Mouse (Mus musculus) urinary bladder, adult 18-20 months (tissue): Measurements from ENCODE around the gene Gm11541.
"Not testable (repeated sequence)": the region's sequence is repeated elsewhere in the genome, so short reads cannot be mapped to it uniquely, and the experiment has no call there.

ENCODE experiments used
- DNase-seq, 2 experiments: peaks; one replicate each; pipeline ENCODE4 v3.0.0; 2022; ENCODE audit warnings: low spot score in 2 of 2, mixed read lengths in 2 of 2

Gm11541 gene

GRCm38 (mm10) chr11:94697140-94697539 is 7.2 kb downstream of the Gm11541 start:
- DNase-seq = no peak

DNA sequence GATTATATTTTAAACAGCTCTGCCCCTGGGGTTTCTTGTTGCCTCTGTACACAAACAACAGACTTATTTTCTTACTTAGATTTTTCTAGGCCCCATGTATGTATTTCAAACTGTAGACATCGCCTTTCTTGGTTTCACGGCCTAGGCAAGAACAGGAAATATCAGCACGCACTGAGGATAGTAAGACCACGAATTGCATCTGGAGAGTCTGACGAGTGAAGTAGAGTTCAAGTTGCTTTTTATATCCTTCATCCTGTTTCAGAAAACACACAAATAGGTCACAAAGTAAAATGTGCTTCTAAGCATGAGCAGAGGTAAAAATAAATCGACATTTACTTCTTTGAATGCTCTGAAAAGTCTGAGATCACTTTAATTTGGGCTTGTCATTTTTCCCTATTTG is 8.8 kb downstream of the Gm11541 start:
- DNase-seq = no peak

DNA sequence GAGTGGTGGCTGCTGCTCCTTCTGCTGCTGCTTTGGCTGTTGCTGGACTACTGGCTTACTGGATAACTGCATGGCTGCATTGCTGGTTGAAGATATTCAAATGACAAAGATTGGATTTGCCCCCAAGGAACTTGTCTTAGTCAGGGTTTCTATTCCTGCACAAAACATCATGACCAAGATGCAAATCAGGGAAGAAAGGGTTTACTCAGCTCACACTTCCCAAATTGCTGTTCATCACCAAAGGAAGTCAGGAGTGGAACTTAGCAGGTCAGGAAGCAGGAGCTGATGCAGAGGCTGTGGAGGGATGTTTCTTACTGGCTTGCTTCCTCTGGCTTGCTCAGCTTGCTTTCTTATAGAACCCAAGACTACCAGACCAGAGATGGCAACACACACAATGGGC is 11.8 kb downstream of the Gm11541 start:
- DNase-seq = not testable (repeated sequence)

DNA sequence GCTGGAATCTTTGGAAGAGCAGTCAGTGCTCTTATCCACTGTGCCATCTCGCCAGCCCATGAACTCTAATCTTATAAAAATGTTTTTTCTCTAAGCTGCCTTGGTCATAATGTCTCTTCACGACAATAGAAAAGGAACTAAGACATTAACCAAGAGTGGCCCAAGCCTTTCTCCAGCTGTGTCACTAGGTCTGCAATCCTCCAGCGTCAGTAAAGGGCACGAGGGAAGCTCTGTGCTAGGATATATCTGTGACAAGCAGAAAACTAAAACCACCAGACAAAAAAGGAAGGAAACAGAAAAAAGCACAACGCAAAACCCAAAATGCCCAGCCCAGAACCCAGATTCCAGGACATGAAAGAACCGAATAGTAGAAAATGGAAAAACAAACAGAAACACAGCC is 17.1 kb downstream of the Gm11541 start:
- DNase-seq = no peak

DNA sequence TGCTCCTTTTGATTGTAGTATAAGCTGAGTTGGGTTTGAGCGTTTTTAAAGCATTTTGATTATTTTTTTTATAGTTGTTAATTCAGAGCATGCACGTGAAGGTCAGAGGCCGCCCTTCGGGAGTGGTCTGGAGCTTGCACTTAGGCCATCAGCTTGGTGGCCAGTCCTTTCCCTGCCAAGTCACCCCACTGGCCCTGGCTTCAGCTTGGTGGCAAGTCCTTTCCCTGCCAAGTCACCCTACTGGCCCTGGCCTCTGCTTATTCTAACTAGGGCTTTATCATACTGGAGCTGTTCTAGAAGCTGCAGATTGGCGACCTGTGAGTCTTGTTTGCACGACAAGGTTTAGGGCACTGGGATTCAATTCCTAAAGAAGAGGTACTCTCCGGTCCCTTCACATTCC is 21.9 kb downstream of the Gm11541 start:
- no peak for DNase-seq

- DNase-seq = no peak
These were observed 22.7 kb downstream of the Gm11541 start for GRCm38 (mm10) chr11:94681640-94682039.

- DNase-seq = no peak
These were observed 23.7 kb downstream of the Gm11541 start for GRCm38 (mm10) chr11:94680639-94681038.

DNA sequence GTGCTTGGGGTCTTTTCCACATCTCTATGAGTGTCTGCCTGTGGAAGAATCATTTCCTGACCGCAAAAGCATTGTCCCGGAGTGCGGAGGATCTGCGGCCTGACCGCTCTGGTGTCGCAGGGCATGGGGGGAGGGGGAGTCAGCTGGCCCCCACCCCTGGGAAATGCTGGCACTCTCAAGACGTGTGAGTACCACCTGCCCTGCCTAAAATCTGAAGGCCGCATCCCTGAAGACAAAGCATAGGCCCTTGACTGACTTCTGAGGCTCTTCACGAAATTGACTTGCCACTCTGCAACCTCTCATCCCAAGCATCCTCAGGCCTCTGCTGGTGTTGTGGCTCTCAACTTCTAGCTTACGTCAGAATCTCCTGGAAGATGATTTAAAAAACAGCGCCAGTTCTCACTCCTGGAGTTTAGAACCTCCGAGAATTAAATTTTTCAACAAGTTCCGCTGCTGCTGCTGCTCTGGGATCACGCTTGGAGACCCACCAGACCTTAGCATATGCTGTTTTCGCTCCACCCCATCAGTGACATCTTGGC is 26.6 kb downstream of the Gm11541 start:
- no peak for DNase-seq

DNA sequence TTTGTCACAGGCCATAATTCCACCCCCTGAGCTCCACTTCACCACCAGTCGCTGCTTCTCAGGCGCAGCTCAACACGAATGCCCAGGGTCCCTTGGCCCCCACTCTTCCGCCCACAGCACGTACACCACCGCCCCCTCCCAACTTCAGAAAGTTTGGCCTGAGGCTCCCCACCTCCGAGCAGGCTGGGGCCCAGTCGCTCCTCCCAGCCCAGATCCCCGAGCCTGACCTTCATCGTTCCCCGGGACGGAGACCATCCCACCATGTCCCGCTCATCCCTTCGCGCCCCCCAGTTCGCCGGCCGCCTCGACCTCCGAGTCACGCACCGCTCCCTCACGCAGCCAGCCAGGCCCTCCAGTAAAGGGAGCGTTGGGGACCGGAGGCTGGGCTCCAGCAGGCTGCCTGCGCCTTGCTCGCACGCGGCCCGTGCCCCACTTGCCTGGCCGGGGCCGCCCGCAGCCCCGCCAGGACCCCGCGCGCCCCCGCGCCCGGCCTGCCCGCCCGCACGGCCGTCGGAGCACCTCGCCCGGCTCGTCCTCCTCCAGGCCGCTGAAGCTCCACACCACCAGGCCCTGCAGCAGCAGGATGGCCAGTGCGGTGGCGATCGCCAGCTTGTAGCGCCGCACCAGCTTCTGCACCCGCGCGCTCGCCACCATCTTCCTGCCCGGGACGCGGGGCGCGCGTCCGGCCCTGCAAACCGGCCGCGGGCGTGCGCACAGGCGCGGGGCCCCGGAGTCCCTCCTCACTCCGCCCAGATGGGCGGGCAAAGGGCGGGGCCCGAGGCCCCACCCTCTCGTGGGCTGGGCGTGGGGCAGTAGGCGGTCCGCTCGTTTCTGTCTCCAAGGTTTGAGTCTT is 27.3 kb downstream of the Gm11541 start, which contains the start of gene Xylt2:
Gene Xylt2 (minus strand): TSS at position 762 of the 853 bp plus-strand sequence.
- DNase-seq = peak; percentile 87 to 93

GRCm38 (mm10) chr11:94676308-94676707 is 28.0 kb downstream of the Gm11541 start:
- DNase-seq = no peak

DNA sequence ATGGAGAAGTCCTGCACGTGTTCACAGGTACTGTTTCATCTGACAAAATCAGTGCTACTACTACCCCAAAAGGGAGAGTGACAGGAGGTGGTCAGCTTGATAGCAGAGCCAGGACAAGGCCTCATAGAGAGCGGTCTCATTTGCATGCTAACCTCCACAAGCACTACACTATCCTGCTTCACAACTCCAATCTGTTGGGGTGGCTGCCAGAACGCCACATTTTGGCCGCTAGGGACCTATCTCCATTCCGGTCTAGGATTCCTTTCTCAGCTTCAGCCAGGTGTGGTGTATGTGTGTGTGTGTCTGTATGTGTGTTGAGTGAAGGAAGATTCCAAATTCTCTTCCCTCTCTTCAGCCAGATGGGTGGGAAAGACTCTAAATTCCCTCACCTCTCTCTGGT is 28.9 kb downstream of the Gm11541 start:
- no peak for DNase-seq

GRCm38 (mm10) chr11:94674984-94675383 is 29.3 kb downstream of the Gm11541 start:
- DNase-seq = no peak

GRCm38 (mm10) chr11:94665281-94665680 is 39.0 kb downstream of the Gm11541 start:
- no peak for DNase-seq

GRCm38 (mm10) chr11:94661344-94661743 is 43.0 kb downstream of the Gm11541 start:
- no peak for DNase-seq

DNA sequence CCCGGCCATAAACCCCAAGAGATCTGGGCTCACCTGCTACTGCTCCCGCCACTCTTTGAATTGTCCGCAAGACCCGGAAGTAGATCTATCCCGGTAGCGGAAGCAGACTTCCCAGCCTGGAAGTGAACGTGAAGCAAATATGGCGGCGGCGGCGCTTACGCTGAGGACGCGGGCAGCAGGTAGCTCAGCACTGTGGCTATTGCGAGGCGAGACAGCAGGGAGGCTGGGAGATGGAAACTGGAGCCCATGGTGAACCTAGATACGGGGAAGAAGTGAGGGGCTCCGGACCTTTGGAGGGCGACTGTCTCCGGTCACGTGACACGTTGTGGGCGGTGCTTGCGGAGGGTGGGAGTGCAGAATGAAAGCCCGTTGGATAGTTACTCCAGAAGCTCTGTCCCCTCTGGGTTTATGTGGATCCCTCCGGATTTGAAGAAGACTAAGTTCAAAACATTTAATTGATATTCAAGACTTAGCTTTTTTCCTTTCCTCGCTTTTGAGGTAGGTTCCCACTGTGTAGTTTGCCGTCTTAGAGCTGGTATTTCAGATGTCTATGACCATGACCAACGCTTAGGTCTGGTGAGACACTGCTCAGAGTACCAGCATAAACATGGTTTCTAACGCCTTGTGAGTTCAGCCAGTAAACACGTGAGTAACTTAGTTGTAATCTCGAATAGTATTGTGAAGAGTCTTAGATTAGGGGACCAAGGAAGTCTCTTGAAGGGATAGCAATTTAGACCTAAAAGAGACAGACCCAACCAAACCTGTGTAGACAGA is 50.4 kb downstream of the Gm11541 start, which contains the start of the genes Mrpl27 and Eme1:
Gene Mrpl27 (plus strand): TSS at position 105 of the 774 bp plus-strand sequence.
Gene Eme1 (minus strand): TSS at position 302 of the 774 bp plus-strand sequence.
- peak; percentile 74 to 92 for DNase-seq

GRCm38 (mm10) chr11:94652973-94653372 is 51.3 kb downstream of the Gm11541 start:
- DNase-seq = no peak

DNA sequence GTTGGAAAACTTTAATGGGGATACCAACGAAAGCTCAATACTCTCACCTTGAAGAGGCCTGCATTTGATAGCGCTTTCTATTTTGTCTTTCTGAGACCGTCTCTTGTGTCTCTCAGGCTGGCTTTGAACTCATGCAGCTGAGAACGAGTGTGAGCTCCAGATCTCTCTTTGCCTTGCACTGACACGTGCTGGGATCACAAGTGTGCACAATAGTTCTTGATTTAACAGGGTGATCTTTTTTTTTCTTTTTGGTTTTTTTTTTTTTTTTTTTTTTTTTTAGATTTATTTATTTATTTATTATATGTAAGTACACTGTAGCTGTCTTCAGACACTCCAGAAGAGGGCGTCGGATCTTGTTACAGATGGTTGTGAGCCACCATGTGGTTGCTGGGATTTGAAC is 53.1 kb downstream of the Gm11541 start:
- DNase-seq = not testable (repeated sequence)

DNA sequence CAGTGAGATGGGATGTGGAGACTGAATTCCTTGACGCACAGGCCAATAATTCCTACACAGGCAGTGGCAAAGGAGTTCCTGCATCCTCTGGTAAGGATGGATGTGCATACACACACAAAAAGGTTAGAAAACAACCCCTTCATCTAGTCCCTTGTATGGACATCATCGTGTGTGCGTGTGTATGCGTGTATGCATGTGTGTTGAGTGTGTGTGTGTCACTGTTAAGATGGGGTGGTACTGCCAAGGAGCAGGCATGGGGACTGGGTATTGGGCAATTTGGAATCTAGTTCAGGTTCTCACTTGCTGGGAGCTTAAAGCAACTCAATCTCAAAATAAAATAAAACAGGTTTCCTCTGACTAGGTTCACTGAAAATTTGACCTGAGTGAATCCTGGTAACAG is 57.8 kb downstream of the Gm11541 start:
- DNase-seq = no peak
